Comparison of ENCODE assay signal across 8 mouse cellular contexts in genomic region chr2:112380131-112380530, GRCm38 (mm10). TPM values are rescaled to one million over a fixed set of nuclear protein-coding genes. Genes with fewer than 3 reads are reported as not detected.
DNase-seq lines count a peak whose midpoint lies in the region; ATAC-seq lines count a peak whose summit lies in the region.
"Had no signal": no experiment of that assay in that cellular context is flagged by ENCODE, and none has a peak within 500 bp of the region (broad histone marks: within the 10 kb centered on the region; RNA-seq: fewer than 3 reads in every experiment).

No protein-coding gene starts in this region.

- 69% methylated on average over 8 of the region's 8 CpGs for WGBS in forebrain, embryonic 10.5 days
- WGBS in limb, embryonic 15.5 days: 31% methylated on average over 8 of the region's 8 CpGs

- H3K4me3 ChIP-seq in forebrain, embryonic 10.5 days: peak overlapping the region; percentile 94
- H3K4me3 ChIP-seq in limb, embryonic 15.5 days: peak overlapping the region; percentile 96

- H3K27ac ChIP-seq in forebrain, embryonic 10.5 days: peak overlapping the region; percentile 98
- H3K27ac ChIP-seq in limb, embryonic 15.5 days: peak overlapping the region; percentile 92; the same call in 1 of the 2 replicates

- peaks cover 9% of the 10 kb centered on the region for H3K36me3 ChIP-seq in forebrain, embryonic 10.5 days (replicated peaks)
- no peaks in the 10 kb centered on the region for H3K36me3 ChIP-seq in limb, embryonic 15.5 days

- H3K9ac ChIP-seq in limb, embryonic 15.5 days: peak overlapping the region; percentile 97

- peak; percentile 9 for DNase-seq in retina, embryonic 14.5 days (ENCODE audit: low spot score)
- no peak for DNase-seq in retina, postnatal 1 day
- no peak for DNase-seq in forebrain, embryonic 10.5 days (ENCODE audit: extremely low spot score, low spot score)
- DNase-seq in urinary bladder, postnatal 25 days (ENCODE audit: low spot score): no peak
- no peak for DNase-seq in right cerebral cortex, postnatal 36 days (ENCODE audit: low spot score in 2 of 2)
- no peak for DNase-seq in natural killer cell, adult 2 months (ENCODE audit: low spot score in 2 of 2)
- DNase-seq: cerebellum, adult 18-20 months had no signal

- H3K4me2 ChIP-seq in limb, embryonic 15.5 days: peak overlapping the region; percentile 47

- H3K27me3 ChIP-seq in forebrain, embryonic 10.5 days (ENCODE audit: poor library complexity, severe bottlenecking): no peaks in the 10 kb centered on the region
- H3K27me3 ChIP-seq in limb, embryonic 15.5 days: no peaks in the 10 kb centered on the region

- H3K4me1 ChIP-seq in forebrain, embryonic 10.5 days: peaks cover 15% of the 10 kb centered on the region
- H3K4me1 ChIP-seq in limb, embryonic 15.5 days: peaks cover 9% of the 10 kb centered on the region

- H3K9me3 ChIP-seq in forebrain, embryonic 10.5 days: no peaks in the 10 kb centered on the region
- no peaks in the 10 kb centered on the region for H3K9me3 ChIP-seq in limb, embryonic 15.5 days

- ATAC-seq in limb, embryonic 15.5 days (ENCODE audit: insufficient number of reproducible peaks, low FRiP score, low TSS enrichment, low read depth): no peak

RNA-seq across cellular contexts. Expression of gene Katnbl1, which starts 1.1 kb away (rescaled TPM):
- polyA plus RNA-seq in forebrain, embryonic 10.5 days (2016; fragmentation: Nextera tagmentation; extraction: Ambion mirVana): 43.0 and 44.7 TPM in 2 replicates
- 47.8 and 48.9 TPM in 2 replicates for polyA plus RNA-seq in limb, embryonic 15.5 days (2015; fragmentation: Nextera tagmentation; extraction: Ambion mirVana)

RNA-seq across cellular contexts. Expression of gene Emc4, which starts 12.3 kb away (rescaled TPM):
- polyA plus RNA-seq in forebrain, embryonic 10.5 days (2016; fragmentation: Nextera tagmentation; extraction: Ambion mirVana): 113 TPM in 2 replicates
- 129 and 132 TPM in 2 replicates for polyA plus RNA-seq in limb, embryonic 15.5 days (2015; fragmentation: Nextera tagmentation; extraction: Ambion mirVana)
